Mouse (Mus musculus) small intestine, adult 2 months (tissue): ENCODE measurements around the gene Ryk.

ENCODE experiments used
- CTCF ChIP-seq: fragments of 200-500 bp; IDR thresholded peaks from 2 replicates; pipeline ENCODE4 v1.5.1; 2012; ENCODE audit warnings: low read depth, mild to moderate bottlenecking, control low read depth, inconsistent platforms, low read length, moderate library complexity, mixed read lengths; ENCODE audit not compliant: insufficient replicate concordance, insufficient read length; ENCODE audit errors: extremely low read depth
- POLR2A ChIP-seq: fragments of 200-500 bp; IDR thresholded peaks from 2 replicates; pipeline ENCODE4 v1.6.1; 2012; ENCODE audit warnings: low read depth, mild to moderate bottlenecking, control low read depth, inconsistent platforms, low read length, moderate library complexity

- TF ChIP-seq CTCF (no peak), POLR2A (no peak)
Measured at GRCm38 (mm10) chr9:102915292-102915854, 80.7 kb downstream of the Ryk start.
